ENCODE assay signal across 30 mouse cellular contexts in genomic region chr19:5544031-5544430, GRCm38 (mm10). TPM values are rescaled to one million over a fixed set of nuclear protein-coding genes. Genes with fewer than 3 reads are reported as not detected.
A peak's percentile ranks its signal among the peaks of the same experiment; 100 is the strongest.
DNase-seq lines count a peak whose midpoint lies in the region; ATAC-seq lines count a peak whose summit lies in the region.
"Had no signal": no experiment of that assay in that cellular context is flagged by ENCODE, and none has a peak within 500 bp of the region (broad histone marks: within the 10 kb centered on the region; RNA-seq: fewer than 3 reads in every experiment).

No protein-coding gene starts in this region.

- peaks cover 2% of the 10 kb centered on the region; the same call in 1 of the 2 replicates for H3K27me3 ChIP-seq in hindbrain, embryonic 12.5 days
- H3K27me3 ChIP-seq in hindbrain, embryonic 16.5 days (replicated peaks; ENCODE audit: control insufficient read depth, insufficient read depth, low read length): no peaks in the 10 kb centered on the region
- H3K27me3 ChIP-seq: forebrain, embryonic 15.5 days; Patski had no signal

- 0 out of 2 replicates have a peak overlapping the region, but pooled peaks have one; percentile 6 for H3K9ac ChIP-seq in hindbrain, embryonic 12.5 days
- H3K9ac ChIP-seq in hindbrain, embryonic 16.5 days (ENCODE audit: low read depth, low read length): no peak overlapping the region
- H3K9ac ChIP-seq: embryonic facial prominence, embryonic 12.5 days; forebrain, embryonic 12.5 days; forebrain, embryonic 15.5 days; heart, embryonic 12.5 days; heart, embryonic 15.5 days had no signal

- no peak for ATAC-seq in hindbrain, embryonic 12.5 days (ENCODE audit: low FRiP score)
- ATAC-seq in hindbrain, embryonic 16.5 days: no peak
- no peak for ATAC-seq in megakaryocyte-erythroid progenitor cell, adult 5-6 weeks (replicated peaks; ENCODE audit: low FRiP score, low TSS enrichment, poor library complexity, severe bottlenecking)
- ATAC-seq: forebrain, embryonic 15.5 days; hindbrain, postnatal 0 days; inflammation-experienced regulatory T-cells, adult 6 months; intestine, embryonic 16.5 days; Patski had no signal

- H3K4me1 ChIP-seq in hindbrain, embryonic 12.5 days: no peaks in the 10 kb centered on the region
- H3K4me1 ChIP-seq in hindbrain, embryonic 16.5 days (ENCODE audit: control insufficient read depth, insufficient read depth, low read depth, low read length): no peaks in the 10 kb centered on the region
- H3K4me1 ChIP-seq: embryonic facial prominence, embryonic 12.5 days; forebrain, embryonic 12.5 days; forebrain, embryonic 15.5 days; heart, embryonic 12.5 days; heart, embryonic 15.5 days had no signal

- DNase-seq in 3134 (ENCODE audit: extremely low read depth, insufficient read length, low spot score) (peak; percentile 41), 3T3-L1 (ENCODE audit: low read depth, low spot score) (peak; percentile 63), NIH3T3 (ENCODE audit: low read depth) (peak; percentile 72)
- no peak for DNase-seq in spleen, adult 12 weeks (ENCODE audit: low spot score)
- DNase-seq: adrenal gland, postnatal 10 days; adrenal gland, postnatal 36 days; B cell, adult 2 months; cerebellum, adult 18-20 months; cerebellum, adult 9-10 months; cerebellum, postnatal 14 days; gastrocnemius, postnatal 25 days; heart, adult 18-20 months; heart, postnatal 10 days; heart, postnatal 36 days had no signal

- no peaks in the 10 kb centered on the region for H3K9me3 ChIP-seq in hindbrain, embryonic 12.5 days (replicated peaks)
- no peaks in the 10 kb centered on the region for H3K9me3 ChIP-seq in hindbrain, embryonic 16.5 days (ENCODE audit: control insufficient read depth, low read length)
- H3K9me3 ChIP-seq: embryonic facial prominence, embryonic 12.5 days; forebrain, embryonic 12.5 days; forebrain, embryonic 15.5 days; heart, embryonic 12.5 days; heart, embryonic 15.5 days had no signal

- no peaks in the 10 kb centered on the region for H3K36me3 ChIP-seq in hindbrain, embryonic 12.5 days
- no peaks in the 10 kb centered on the region for H3K36me3 ChIP-seq in hindbrain, embryonic 16.5 days (ENCODE audit: control insufficient read depth, insufficient read depth, low read length)
- H3K36me3 ChIP-seq: embryonic facial prominence, embryonic 12.5 days; forebrain, embryonic 12.5 days; forebrain, embryonic 15.5 days; heart, embryonic 12.5 days; heart, embryonic 15.5 days had no signal

- 52% methylated on average over 11 of the region's 11 CpGs for WGBS in hindbrain, embryonic 12.5 days
- 61% methylated on average over 11 of the region's 11 CpGs for WGBS in hindbrain, embryonic 16.5 days

- H3K27ac ChIP-seq in hindbrain, embryonic 12.5 days: no peak overlapping the region
- H3K27ac ChIP-seq in hindbrain, embryonic 16.5 days (ENCODE audit: low read depth, low read length): no peak overlapping the region
- H3K27ac ChIP-seq: embryonic facial prominence, embryonic 12.5 days; forebrain, embryonic 12.5 days; forebrain, embryonic 15.5 days; heart, embryonic 15.5 days; hindbrain, postnatal 0 days had no signal

- no peak overlapping the region for H3K4me3 ChIP-seq in hindbrain, embryonic 12.5 days
- no peak overlapping the region for H3K4me3 ChIP-seq in hindbrain, embryonic 16.5 days (ENCODE audit: low read length)
- H3K4me3 ChIP-seq: embryonic facial prominence, embryonic 12.5 days; erythroblast, embryonic 14.5 days; forebrain, embryonic 12.5 days; forebrain, embryonic 15.5 days; heart, embryonic 12.5 days; heart, embryonic 15.5 days had no signal

- no peak overlapping the region for H3K4me2 ChIP-seq in hindbrain, embryonic 12.5 days (replicated peaks)
- H3K4me2 ChIP-seq in hindbrain, embryonic 16.5 days (ENCODE audit: low read length): no peak overlapping the region
- H3K4me2 ChIP-seq: embryonic facial prominence, embryonic 12.5 days; forebrain, embryonic 12.5 days; forebrain, embryonic 15.5 days; heart, embryonic 12.5 days; heart, embryonic 15.5 days had no signal

RNA-seq across cellular contexts. Expression of gene Ovol1, which starts 16.4 kb away (rescaled TPM):
- 0.18 and 0.19 TPM in 2 replicates for polyA plus RNA-seq in hindbrain, embryonic 12.5 days (2016; fragmentation: Nextera tagmentation; extraction: Ambion mirVana)
- 0.11 and 0.20 TPM in 2 replicates for polyA plus RNA-seq in hindbrain, embryonic 16.5 days (2015; fragmentation: Nextera tagmentation; extraction: Ambion mirVana)
- not detected in 2 replicates for total RNA-seq in megakaryocyte-erythroid progenitor cell, adult 5-6 weeks (2014; fragmentation: Nextera tagmentation)
- total RNA-seq in megakaryocyte-erythroid progenitor cell, adult 5-6 weeks (2017): not detected in 2 replicates
- total RNA-seq: adrenal gland, adult 18-20 months; adrenal gland, postnatal 10 days; adrenal gland, postnatal 36 days; CH12.LX; gastrocnemius, adult 8-10 months; gastrocnemius, postnatal 25 days; heart, adult 18-20 months; heart, postnatal 10 days; heart, postnatal 36 days; hindbrain, postnatal 0 days had no signal
- polyA plus RNA-seq: forebrain, embryonic 15.5 days; heart, embryonic 12.5 days; inflammation-experienced regulatory T-cells, adult 6 months had no signal

RNA-seq across cellular contexts. Expression of gene Ap5b1, which starts 23.8 kb away (rescaled TPM):
- polyA plus RNA-seq in hindbrain, embryonic 12.5 days (2016; fragmentation: Nextera tagmentation; extraction: Ambion mirVana): 2.6 and 3.2 TPM in 2 replicates
- polyA plus RNA-seq in hindbrain, embryonic 16.5 days (2015; fragmentation: Nextera tagmentation; extraction: Ambion mirVana): 3.4 and 3.5 TPM in 2 replicates
- 4.0 and 5.5 TPM in 2 replicates for total RNA-seq in megakaryocyte-erythroid progenitor cell, adult 5-6 weeks (2014; fragmentation: Nextera tagmentation)
- total RNA-seq in megakaryocyte-erythroid progenitor cell, adult 5-6 weeks (2017): 1.4 and 4.3 TPM in 2 replicates

RNA-seq across cellular contexts. Expression of gene Snx32, which starts 33.7 kb away (rescaled TPM):
- 38.3 and 42.2 TPM in 2 replicates for polyA plus RNA-seq in hindbrain, embryonic 12.5 days (2016; fragmentation: Nextera tagmentation; extraction: Ambion mirVana)
- 92.7 and 101 TPM in 2 replicates for polyA plus RNA-seq in hindbrain, embryonic 16.5 days (2015; fragmentation: Nextera tagmentation; extraction: Ambion mirVana)
- 6.6 TPM in 2 replicates for total RNA-seq in megakaryocyte-erythroid progenitor cell, adult 5-6 weeks (2014; fragmentation: Nextera tagmentation)
- 0.61 and 4.6 TPM in 2 replicates for total RNA-seq in megakaryocyte-erythroid progenitor cell, adult 5-6 weeks (2017)

RNA-seq across cellular contexts. Expression of gene 1700020D05Rik, which starts 40.4 kb away (rescaled TPM):
- polyA plus RNA-seq in hindbrain, embryonic 12.5 days (2016; fragmentation: Nextera tagmentation; extraction: Ambion mirVana): 0.23 and 0.56 TPM in 2 replicates
- polyA plus RNA-seq in hindbrain, embryonic 16.5 days (2015; fragmentation: Nextera tagmentation; extraction: Ambion mirVana): 0.15 TPM in 1 of 2 replicates, not detected in the other
- total RNA-seq in megakaryocyte-erythroid progenitor cell, adult 5-6 weeks (2014; fragmentation: Nextera tagmentation): 1.6 and 4.6 TPM in 2 replicates
- 0.88 TPM in 1 of 2 replicates, not detected in the other for total RNA-seq in megakaryocyte-erythroid progenitor cell, adult 5-6 weeks (2017)
- polyA plus RNA-seq: hindbrain, postnatal 0 days; intestine, embryonic 16.5 days had no signal

RNA-seq across cellular contexts. Expression of gene Cfl1, which starts 53.8 kb away (rescaled TPM):
- 3,169 and 3,299 TPM in 2 replicates for polyA plus RNA-seq in hindbrain, embryonic 12.5 days (2016; fragmentation: Nextera tagmentation; extraction: Ambion mirVana)
- polyA plus RNA-seq in hindbrain, embryonic 16.5 days (2015; fragmentation: Nextera tagmentation; extraction: Ambion mirVana): 3,487 and 3,609 TPM in 2 replicates
- total RNA-seq in megakaryocyte-erythroid progenitor cell, adult 5-6 weeks (2014; fragmentation: Nextera tagmentation): 862 and 969 TPM in 2 replicates
- total RNA-seq in megakaryocyte-erythroid progenitor cell, adult 5-6 weeks (2017): 783 and 1,100 TPM in 2 replicates
